8 mouse cellular contexts compared by ENCODE assay signal in genomic region chr1:69686741-69687075, GRCm38 (mm10). TPM values are rescaled to one million over a fixed set of nuclear protein-coding genes. Genes with fewer than 3 reads are reported as not detected.
DNase-seq lines count a peak whose midpoint lies in the region; ATAC-seq and TF ChIP-seq lines count a peak whose summit lies in the region.

No protein-coding gene starts in this region.

- ATAC-seq in heart, embryonic 14.5 days (ENCODE audit: insufficient number of reproducible peaks, insufficient read depth, low FRiP score, low read depth), result no peak
- no peak for ATAC-seq in G1E (ENCODE audit: extremely low read depth, insufficient number of reproducible peaks, low FRiP score, poor library complexity, severe bottlenecking)
- ATAC-seq in liver, postnatal 0 days, result no peak

- peak overlapping the region; percentile 71 to 98 for H3K4me3 ChIP-seq in heart, embryonic 14.5 days (ENCODE audit: control insufficient read depth in 1 of 2, insufficient read depth in 1 of 2, low read depth in 1 of 2, low read length in 2 of 2)
- peak overlapping the region; percentile 78 for H3K4me3 ChIP-seq in G1E (ENCODE audit: low read depth, low read length)
- peak overlapping the region; percentile 77 for H3K4me3 ChIP-seq in hindbrain, embryonic 10.5 days
- peak overlapping the region; percentile 80 for H3K4me3 ChIP-seq in liver, postnatal 0 days (ENCODE audit: low read depth, low read length)

- peak overlapping the region; percentile 90 to 96 for H3K27ac ChIP-seq in heart, embryonic 14.5 days (replicated peaks in 1 of 2; ENCODE audit: control insufficient read depth in 1 of 2, insufficient read depth in 1 of 2, low read depth in 2 of 2, low read length in 2 of 2)
- peak overlapping the region; percentile 95 for H3K27ac ChIP-seq in hindbrain, embryonic 10.5 days
- H3K27ac ChIP-seq in liver, postnatal 0 days (ENCODE audit: low read depth), result 0 out of 2 replicates have a peak overlapping the region, but pooled peaks have one; percentile 44

- no peaks in the 10 kb centered on the region for H3K36me3 ChIP-seq in heart, embryonic 14.5 days (ENCODE audit: control insufficient read depth, insufficient read depth, low read length)
- peaks cover 2% of the 10 kb centered on the region for H3K36me3 ChIP-seq in G1E (replicated peaks)
- H3K36me3 ChIP-seq in hindbrain, embryonic 10.5 days, result no peaks in the 10 kb centered on the region
- H3K36me3 ChIP-seq in liver, postnatal 0 days (replicated peaks; ENCODE audit: insufficient read depth, low read length), result no peaks in the 10 kb centered on the region

- 0% methylated on average over 6 of the region's 6 CpGs for WGBS in heart, embryonic 14.5 days
- WGBS in hindbrain, embryonic 10.5 days, result 1% methylated on average over 6 of the region's 6 CpGs
- under 1% methylated on average over 6 of the region's 6 CpGs for WGBS in liver, postnatal 0 days (ENCODE audit: insufficient replicate concordance)

- H3K4me2 ChIP-seq in heart, embryonic 14.5 days (ENCODE audit: low read length), result peak overlapping the region; percentile 72
- peak overlapping the region; percentile 90 for H3K4me2 ChIP-seq in liver, postnatal 0 days (ENCODE audit: low read depth, low read length)

- no peak for DNase-seq in heart, adult 8-10 months (ENCODE audit: low spot score)
- DNase-seq in G1E (ENCODE audit: low spot score), result no peak
- DNase-seq in hindbrain, embryonic 10.5 days (ENCODE audit: low spot score), result no peak
- no peak for DNase-seq in liver, postnatal 0 days
- no peak for DNase-seq in urinary bladder, adult 2 months (ENCODE audit: low spot score)
- no peak for DNase-seq in frontal cortex, postnatal 14 days (ENCODE audit: low spot score in 2 of 2)
- no peak for DNase-seq in layer of hippocampus, adult 9-10 months (ENCODE audit: low spot score)

- TF ChIP-seq EP300 in liver, postnatal 0 days (IDR thresholded peaks at IDR 0.05; ENCODE audit: low read depth), result no peak

- H3K9me3 ChIP-seq in heart, embryonic 14.5 days (ENCODE audit: control insufficient read depth, low read length), result no peaks in the 10 kb centered on the region
- no peaks in the 10 kb centered on the region for H3K9me3 ChIP-seq in G1E (replicated peaks)
- no peaks in the 10 kb centered on the region for H3K9me3 ChIP-seq in hindbrain, embryonic 10.5 days
- no peaks in the 10 kb centered on the region for H3K9me3 ChIP-seq in liver, postnatal 0 days (ENCODE audit: low read length)

- no peaks in the 10 kb centered on the region for H3K27me3 ChIP-seq in heart, embryonic 14.5 days (ENCODE audit: control insufficient read depth, insufficient read depth, low read length)
- no peaks in the 10 kb centered on the region for H3K27me3 ChIP-seq in G1E (ENCODE audit: insufficient read depth, low read length)
- H3K27me3 ChIP-seq in hindbrain, embryonic 10.5 days (ENCODE audit: insufficient read depth, poor library complexity, severe bottlenecking), result no peaks in the 10 kb centered on the region
- no peaks in the 10 kb centered on the region for H3K27me3 ChIP-seq in liver, postnatal 0 days (ENCODE audit: insufficient read depth, low read length)

- no peak for TF ChIP-seq CTCF in G1E (IDR thresholded peaks at IDR 0.05; ENCODE audit: low read depth, low read length)
- TF ChIP-seq CTCF in liver, postnatal 0 days (IDR thresholded peaks at IDR 0.05; ENCODE audit: low read depth), result no peak

- peak overlapping the region; percentile 82 for H3K9ac ChIP-seq in heart, embryonic 14.5 days (ENCODE audit: low read length)
- H3K9ac ChIP-seq in liver, postnatal 0 days (replicated peaks), result peak overlapping the region; percentile 66

- peaks cover 3 to 7% of the 10 kb centered on the region in 2 experiments; a peak in 3 of 4 replicates for H3K4me1 ChIP-seq in heart, embryonic 14.5 days (ENCODE audit: control insufficient read depth in 2 of 2, insufficient read depth in 2 of 2, low read length in 2 of 2)
- H3K4me1 ChIP-seq in G1E (ENCODE audit: insufficient read depth, low read depth, low read length), result peaks cover 61% of the 10 kb centered on the region
- peaks cover 24% of the 10 kb centered on the region for H3K4me1 ChIP-seq in hindbrain, embryonic 10.5 days (replicated peaks)
- H3K4me1 ChIP-seq in liver, postnatal 0 days (ENCODE audit: insufficient read depth), result peaks cover 11% of the 10 kb centered on the region

RNA-seq across cellular contexts. Expression of gene Ikzf2, which starts 0.3 kb away (rescaled TPM):
- 2.5 and 3.3 TPM in 2 replicates for polyA plus RNA-seq in heart, embryonic 14.5 days (2014; fragmentation: Nextera tagmentation; extraction: Ambion mirVana)
- total RNA-seq in heart, adult 8-10 months (2022), result 1 to 10 TPM; 5.8 to 8.6 (median 7.7) TPM
- 62.7 and 84.3 TPM in 2 replicates for total RNA-seq in G1E (2014; fragmentation: Nextera tagmentation)
- total RNA-seq in G1E (2017), result 9.6 and 11.4 TPM in 2 replicates
- polyA plus RNA-seq in G1E (2012), result 1.2 and 2.4 TPM in 2 replicates
- 6.1 and 6.5 TPM in 2 replicates for polyA plus RNA-seq in hindbrain, embryonic 10.5 days (2016; fragmentation: Nextera tagmentation; extraction: Ambion mirVana)
- polyA plus RNA-seq in liver, postnatal 0 days (2015; fragmentation: Nextera tagmentation; extraction: Ambion mirVana), result 0.33 and 0.56 TPM in 2 replicates
- 12.9 and 14.0 TPM in 2 replicates for polyA plus RNA-seq in urinary bladder, adult 2 months (2012; rRNA removed)

Comparison
In these comparisons a context has a peak if more than half of its experiments do, and no peak if none do; other contexts are left out.
1. H3K27ac ChIP-seq: peak in every context shown above with its lines; median percentile 95 in hindbrain, embryonic 10.5 days; 93 in heart, embryonic 14.5 days; 44 in liver, postnatal 0 days.